Mouse (Mus musculus): ENCODE results near the gene Slc16a13. TPM values are rescaled to one million over a fixed set of nuclear protein-coding genes. Genes with fewer than 3 reads are reported as not detected.

The Slc16a13 gene
- polyA plus RNA-seq, 1 experiment from 2014 or later: 9.1 TPM

DNA sequence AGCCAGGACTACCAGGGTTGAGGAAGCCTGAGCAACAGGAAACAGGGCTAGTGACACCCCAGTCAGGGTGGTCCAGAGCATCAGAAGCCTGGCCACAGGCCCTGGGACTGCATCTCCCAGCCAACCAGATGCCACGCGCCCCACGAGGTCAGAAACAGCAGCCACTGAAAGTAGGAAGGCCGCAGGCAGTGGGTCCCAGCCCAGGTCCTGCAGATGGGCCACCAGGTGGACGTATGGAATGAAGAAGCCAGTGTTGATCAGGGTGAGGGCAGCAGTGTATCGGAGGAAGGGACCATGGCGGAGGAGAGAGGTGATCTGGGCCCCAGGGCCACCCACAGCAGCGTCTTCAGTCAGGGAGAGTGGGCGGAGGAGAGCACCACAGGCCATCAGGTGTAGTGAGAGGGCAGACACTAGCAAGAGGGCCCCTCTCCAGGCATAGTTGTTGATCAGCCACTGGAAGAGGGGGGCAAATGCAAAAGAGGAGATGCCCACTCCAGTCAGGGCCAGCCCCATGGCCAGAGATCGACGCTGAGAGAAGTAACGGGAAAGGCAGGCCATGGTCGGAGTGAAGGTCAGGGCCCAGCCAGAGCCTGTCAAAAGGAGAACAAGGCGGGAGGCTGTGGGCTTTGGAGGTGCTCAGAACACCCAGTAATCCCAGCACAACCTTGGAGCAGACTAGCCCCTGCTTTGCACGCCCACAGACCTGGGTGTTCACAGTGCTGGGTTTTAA, 2.0 kb downstream of the Slc16a13 start:
- no peak for ATAC-seq (replicated peaks; ENCODE audit: low FRiP score)
- H3K36me3 ChIP-seq (ENCODE audit: control insufficient read depth, insufficient read depth, low read length): no peaks in the 10 kb centered on the region
- H3K9me3 ChIP-seq (ENCODE audit: control insufficient read depth, low read length): no peaks in the 10 kb centered on the region
- no peak for DNase-seq (ENCODE audit: low spot score)
- H3K4me1 ChIP-seq (replicated peaks; ENCODE audit: control insufficient read depth, insufficient read depth, low read length): peaks cover 28% of the 10 kb centered on the region
- 85% methylated on average over 15 of the region's 15 CpGs for WGBS
- H3K27me3 ChIP-seq (replicated peaks; ENCODE audit: control insufficient read depth, insufficient read depth, low read length): peaks cover 26% of the 10 kb centered on the region
- peak overlapping the region; percentile 4; the same call in 1 of the 2 replicates for H3K4me3 ChIP-seq (ENCODE audit: low read depth, low read length)
- 0 out of 2 replicates have a peak overlapping the region, but pooled peaks have one; percentile 18 for H3K9ac ChIP-seq (ENCODE audit: low read depth, low read length)
- H3K4me2 ChIP-seq: peak overlapping the region; percentile 98
- peak overlapping the region; percentile 8; the same call in 1 of the 2 replicates for H3K27ac ChIP-seq (ENCODE audit: low read depth, low read length)

DNA sequence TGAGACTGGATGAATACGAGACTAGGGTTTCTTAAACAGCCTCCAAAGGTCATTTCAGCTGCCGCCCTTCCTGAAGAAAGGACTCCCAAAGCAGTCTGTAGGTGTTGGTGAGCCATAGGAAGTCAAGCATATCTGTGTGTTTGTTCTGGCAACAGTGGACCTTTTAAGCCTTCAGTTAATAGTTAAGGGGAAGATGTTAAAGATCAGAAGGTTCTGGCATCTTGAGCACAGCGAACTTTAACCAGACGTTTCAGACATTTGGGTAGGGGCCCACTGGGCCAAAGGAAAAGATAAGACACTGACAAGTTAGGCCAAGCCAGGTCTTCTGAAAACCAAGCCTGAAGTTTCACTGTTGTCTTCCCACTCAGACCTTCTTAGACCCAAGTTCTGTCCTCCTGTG, 2.8 kb downstream of the Slc16a13 start:
- Histone ChIP-seq H3K4me1 (replicated peaks; ENCODE audit: control insufficient read depth, insufficient read depth, low read length) (peaks cover 27% of the 10 kb centered on the region), H3K36me3 (ENCODE audit: control insufficient read depth, insufficient read depth, low read length) (no peaks in the 10 kb centered on the region), H3K4me3 (ENCODE audit: low read depth, low read length) (no peak overlapping the region), H3K4me2 (no peak overlapping the region), H3K9ac (ENCODE audit: low read depth, low read length) (no peak overlapping the region), H3K9me3 (ENCODE audit: control insufficient read depth, low read length) (no peaks in the 10 kb centered on the region), H3K27me3 (replicated peaks; ENCODE audit: control insufficient read depth, insufficient read depth, low read length) (peaks cover 34% of the 10 kb centered on the region), H3K27ac (ENCODE audit: low read depth, low read length) (no peak overlapping the region)
- 78% methylated on average over 4 of the region's 4 CpGs for WGBS
- no peak for DNase-seq (ENCODE audit: low spot score)
- no peak for ATAC-seq (replicated peaks; ENCODE audit: low FRiP score)

DNA sequence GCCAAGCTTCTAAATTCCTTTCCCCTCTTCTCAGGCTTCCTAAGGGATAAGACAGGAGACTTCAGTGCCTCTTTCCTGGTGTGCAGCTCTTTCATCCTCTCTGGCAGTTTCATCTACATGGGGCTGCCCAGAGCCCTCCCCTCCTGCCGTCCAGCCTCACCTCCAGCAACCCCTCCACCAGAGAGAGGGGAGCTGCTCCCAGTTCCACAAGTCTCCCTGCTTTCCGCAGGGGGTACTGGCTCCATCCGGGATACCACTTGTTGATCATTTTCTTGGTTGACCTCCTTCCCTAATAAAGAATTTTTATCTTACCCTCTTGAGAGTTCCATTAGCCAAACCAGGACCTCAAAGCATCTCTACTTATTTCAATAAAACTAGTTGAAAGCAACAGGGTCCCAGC, 4.8 kb downstream of the Slc16a13 start:
- no peaks in the 10 kb centered on the region for H3K36me3 ChIP-seq (ENCODE audit: control insufficient read depth, insufficient read depth, low read length)

DNA sequence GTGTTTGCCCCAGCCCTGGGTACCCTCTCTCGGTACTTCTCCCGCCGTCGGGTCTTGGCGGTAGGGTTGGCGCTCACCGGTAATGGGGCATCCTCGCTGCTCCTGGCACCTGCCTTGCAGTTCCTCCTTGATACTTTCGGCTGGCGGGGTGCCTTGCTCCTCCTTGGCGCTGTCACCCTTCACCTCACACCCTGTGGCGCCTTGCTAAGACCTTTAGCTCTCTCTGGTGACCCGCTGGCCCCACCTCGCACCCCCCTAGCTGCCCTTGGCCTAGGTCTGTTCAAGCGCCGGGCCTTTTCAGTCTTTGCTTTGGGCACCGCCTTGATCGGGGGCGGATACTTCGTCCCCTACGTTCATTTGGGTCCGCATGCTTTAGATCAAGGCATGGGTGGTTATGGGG, 5.6 kb downstream of the Slc16a13 start:
- H3K4me2 ChIP-seq: peak overlapping the region; percentile 73; the same call in 1 of the 2 replicates

More for the DNA sequence above, 4.8 kb downstream of the Slc16a13 start:
- H3K27me3 ChIP-seq (replicated peaks; ENCODE audit: control insufficient read depth, insufficient read depth, low read length): peaks cover 38% of the 10 kb centered on the region
- ATAC-seq (replicated peaks; ENCODE audit: low FRiP score): no peak
- no peak for DNase-seq (ENCODE audit: low spot score)
- no peak overlapping the region for H3K4me3 ChIP-seq (ENCODE audit: low read depth, low read length)
- no peak overlapping the region for H3K4me2 ChIP-seq
- no peaks in the 10 kb centered on the region for H3K9me3 ChIP-seq (ENCODE audit: control insufficient read depth, low read length)
- no peak overlapping the region for H3K9ac ChIP-seq (ENCODE audit: low read depth, low read length)
- H3K27ac ChIP-seq (ENCODE audit: low read depth, low read length): no peak overlapping the region
- H3K4me1 ChIP-seq (replicated peaks; ENCODE audit: control insufficient read depth, insufficient read depth, low read length): peaks cover 17% of the 10 kb centered on the region
- WGBS: 75% methylated on average over 3 of the region's 3 CpGs

DNA sequence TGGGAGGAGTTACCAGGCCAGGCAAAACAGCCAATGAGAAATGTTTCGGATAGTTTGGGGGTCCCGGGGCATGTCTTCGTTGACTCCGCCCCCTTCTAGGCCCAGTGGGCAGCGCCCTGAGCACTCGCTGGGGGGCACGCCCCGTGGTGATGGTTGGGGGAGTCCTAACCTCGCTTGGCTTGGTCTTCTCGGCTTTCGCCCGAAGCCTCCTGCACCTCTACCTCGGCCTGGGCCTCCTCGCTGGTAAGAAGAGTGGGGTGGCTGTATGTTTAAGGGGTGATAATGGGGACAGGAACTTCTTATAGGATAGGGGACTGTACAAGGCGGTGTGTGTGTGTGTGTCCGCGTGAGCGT, 6.0 kb downstream of the Slc16a13 start:
- Histone ChIP-seq H3K4me2 (peak overlapping the region; percentile 73), H3K27me3 (replicated peaks; ENCODE audit: control insufficient read depth, insufficient read depth, low read length) (peaks cover 38% of the 10 kb centered on the region), H3K9me3 (ENCODE audit: control insufficient read depth, low read length) (no peaks in the 10 kb centered on the region), H3K4me3 (ENCODE audit: low read depth, low read length) (peak overlapping the region; percentile 40), H3K27ac (ENCODE audit: low read depth, low read length) (no peak overlapping the region), H3K36me3 (ENCODE audit: control insufficient read depth, insufficient read depth, low read length) (no peaks in the 10 kb centered on the region), H3K9ac (ENCODE audit: low read depth, low read length) (peak overlapping the region; percentile 44), H3K4me1 (replicated peaks; ENCODE audit: control insufficient read depth, insufficient read depth, low read length) (peaks cover 17% of the 10 kb centered on the region)
- WGBS: 5% methylated on average over 18 of the region's 18 CpGs
- DNase-seq (ENCODE audit: low spot score) (no peak), ATAC-seq (replicated peaks; ENCODE audit: low FRiP score) (no peak)

More for the DNA sequence above, 5.6 kb downstream of the Slc16a13 start:
- DNase-seq (ENCODE audit: low spot score): no peak
- Histone ChIP-seq H3K36me3 (ENCODE audit: control insufficient read depth, insufficient read depth, low read length) (no peaks in the 10 kb centered on the region), H3K9ac (ENCODE audit: low read depth, low read length) (no peak overlapping the region), H3K27me3 (replicated peaks; ENCODE audit: control insufficient read depth, insufficient read depth, low read length) (peaks cover 38% of the 10 kb centered on the region), H3K9me3 (ENCODE audit: control insufficient read depth, low read length) (no peaks in the 10 kb centered on the region), H3K27ac (ENCODE audit: low read depth, low read length) (no peak overlapping the region), H3K4me3 (ENCODE audit: low read depth, low read length) (no peak overlapping the region), H3K4me1 (replicated peaks; ENCODE audit: control insufficient read depth, insufficient read depth, low read length) (peaks cover 17% of the 10 kb centered on the region)
- no peak for ATAC-seq (replicated peaks; ENCODE audit: low FRiP score)
- 24% methylated on average over 22 of the region's 22 CpGs for WGBS

DNA sequence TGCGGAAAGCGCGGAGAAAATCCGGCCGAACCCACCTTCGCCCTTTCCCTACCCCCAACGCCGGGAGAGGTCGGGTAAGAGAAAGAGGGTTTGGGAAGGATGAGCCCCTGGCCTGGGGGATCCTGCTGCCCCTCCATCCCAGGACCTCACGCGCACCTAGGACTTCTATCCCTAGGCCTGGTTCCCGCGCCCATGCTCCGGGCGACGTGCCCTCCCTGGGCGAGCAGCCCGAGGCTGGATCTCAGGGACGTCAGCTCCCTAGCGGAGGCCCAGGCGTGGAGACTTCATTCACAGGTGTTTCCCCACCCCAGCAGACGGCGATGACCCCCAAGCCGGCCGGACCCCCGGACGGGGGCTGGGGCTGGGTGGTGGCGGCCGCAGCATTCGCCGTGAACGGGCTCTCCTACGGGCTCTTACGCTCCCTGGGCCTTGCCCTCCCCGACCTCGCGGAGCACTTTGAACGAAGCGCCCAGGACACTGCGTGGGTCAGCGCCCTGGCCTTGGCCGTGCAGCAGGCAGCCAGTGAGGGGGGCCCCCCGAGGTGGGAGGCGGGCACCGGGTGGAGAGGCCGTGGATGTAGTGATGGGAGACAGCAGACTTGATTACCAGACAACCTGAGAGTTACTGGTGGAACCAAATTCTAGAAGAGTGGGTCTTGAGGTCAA, 6.5 kb downstream of the Slc16a13 start:
- DNase-seq (ENCODE audit: low spot score) (peak; percentile 59), ATAC-seq (replicated peaks; ENCODE audit: low FRiP score) (peak; percentile 40; the same call in 1 of the 2 replicates)
- H3K4me1 ChIP-seq (replicated peaks; ENCODE audit: control insufficient read depth, insufficient read depth, low read length): peaks cover 17% of the 10 kb centered on the region
- no peak overlapping the region for H3K27ac ChIP-seq (ENCODE audit: low read depth, low read length)
- peak overlapping the region; percentile 40 for H3K4me3 ChIP-seq (ENCODE audit: low read depth, low read length)
- no peaks in the 10 kb centered on the region for H3K36me3 ChIP-seq (ENCODE audit: control insufficient read depth, insufficient read depth, low read length)
- peaks cover 38% of the 10 kb centered on the region for H3K27me3 ChIP-seq (replicated peaks; ENCODE audit: control insufficient read depth, insufficient read depth, low read length)
- peak overlapping the region; percentile 73 for H3K4me2 ChIP-seq
- H3K9me3 ChIP-seq (ENCODE audit: control insufficient read depth, low read length): no peaks in the 10 kb centered on the region
- WGBS: 3% methylated on average over 46 of the region's 46 CpGs
- peak overlapping the region; percentile 44 for H3K9ac ChIP-seq (ENCODE audit: low read depth, low read length)

DNA sequence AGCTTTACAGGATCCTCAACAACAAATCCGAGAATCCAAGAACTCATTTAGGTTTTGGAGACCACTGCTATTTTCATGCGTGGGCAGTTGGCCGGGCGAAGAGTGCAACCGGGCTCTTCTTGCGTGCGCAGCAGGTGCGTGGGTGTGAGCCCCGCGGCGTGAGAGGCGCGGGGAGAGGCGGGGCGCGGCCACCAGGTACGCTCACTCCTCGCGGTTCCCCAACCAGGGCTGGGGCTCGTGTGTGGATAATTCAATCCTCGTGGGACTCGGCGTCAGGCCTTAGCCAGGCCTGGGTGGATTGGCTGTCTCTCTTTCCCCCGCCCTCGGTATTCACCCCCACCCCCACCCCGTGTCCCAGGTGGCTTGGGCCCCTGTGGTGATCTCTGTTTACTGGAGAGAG, 7.1 kb downstream of the Slc16a13 start:
- DNase-seq (ENCODE audit: low spot score): no peak
- H3K27me3 ChIP-seq (replicated peaks; ENCODE audit: control insufficient read depth, insufficient read depth, low read length): peaks cover 38% of the 10 kb centered on the region
- no peaks in the 10 kb centered on the region for H3K9me3 ChIP-seq (ENCODE audit: control insufficient read depth, low read length)
- H3K4me2 ChIP-seq: peak overlapping the region; percentile 73
- H3K4me1 ChIP-seq (replicated peaks; ENCODE audit: control insufficient read depth, insufficient read depth, low read length): peaks cover 13% of the 10 kb centered on the region
- H3K36me3 ChIP-seq (ENCODE audit: control insufficient read depth, insufficient read depth, low read length): no peaks in the 10 kb centered on the region
- no peak for ATAC-seq (replicated peaks; ENCODE audit: low FRiP score)
- H3K4me3 ChIP-seq (ENCODE audit: low read depth, low read length): peak overlapping the region; percentile 40
- no peak overlapping the region for H3K27ac ChIP-seq (ENCODE audit: low read depth, low read length)
- H3K9ac ChIP-seq (ENCODE audit: low read depth, low read length): no peak overlapping the region
- WGBS: 10% methylated on average over 26 of the region's 26 CpGs

DNA sequence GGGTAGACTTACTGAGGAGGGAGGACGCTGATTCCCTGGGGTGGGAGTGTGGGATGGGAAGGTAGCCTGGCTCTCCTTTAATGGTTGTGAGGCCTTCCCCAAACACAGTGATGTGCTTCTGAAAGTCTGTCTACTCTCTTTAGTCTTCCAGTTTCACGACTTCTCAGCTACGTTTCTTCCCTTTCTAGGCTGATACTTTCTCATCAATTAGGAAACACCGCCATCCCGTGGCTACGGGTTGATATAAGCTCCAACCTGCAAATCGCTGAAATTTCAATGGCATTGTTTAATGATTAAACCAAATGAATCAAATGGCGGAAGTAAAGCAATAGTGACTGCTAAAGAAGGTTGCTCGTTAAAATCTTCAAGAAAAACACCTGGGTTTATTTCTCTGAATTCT, 8.0 kb downstream of the Slc16a13 start:
- H3K4me1 ChIP-seq (replicated peaks; ENCODE audit: control insufficient read depth, insufficient read depth, low read length): peaks cover 12% of the 10 kb centered on the region
- DNase-seq (ENCODE audit: low spot score) (no peak), ATAC-seq (replicated peaks; ENCODE audit: low FRiP score) (no peak)
- no peaks in the 10 kb centered on the region for H3K9me3 ChIP-seq (ENCODE audit: control insufficient read depth, low read length)
- H3K27ac ChIP-seq (ENCODE audit: low read depth, low read length): no peak overlapping the region
- H3K9ac ChIP-seq (ENCODE audit: low read depth, low read length): no peak overlapping the region
- 12% methylated on average over 9 of the region's 9 CpGs for WGBS
- H3K27me3 ChIP-seq (replicated peaks; ENCODE audit: control insufficient read depth, insufficient read depth, low read length): peaks cover 38% of the 10 kb centered on the region
- no peak overlapping the region for H3K4me3 ChIP-seq (ENCODE audit: low read depth, low read length)
- 0 out of 2 replicates have a peak overlapping the region, but pooled peaks have one; percentile 5 for H3K4me2 ChIP-seq
- H3K36me3 ChIP-seq (ENCODE audit: control insufficient read depth, insufficient read depth, low read length): no peaks in the 10 kb centered on the region
